Mouse (Mus musculus): ENCODE measurements around the gene Lpcat1.

Lpcat1 gene

GRCm38 (mm10) chr13:73467034-73467420 is at the start of gene Lpcat1:
Gene Lpcat1, plus strand, starts transcription at chr13:73467197.
- in situ Hi-C loops (cut with MseI, MboI), result no loop called here

GRCm38 (mm10) chr13:73417478-73418220 is 49.3 kb upstream of the Lpcat1 start:
- in situ Hi-C loops (cut with MseI, MboI), result no loop called here

DNA sequence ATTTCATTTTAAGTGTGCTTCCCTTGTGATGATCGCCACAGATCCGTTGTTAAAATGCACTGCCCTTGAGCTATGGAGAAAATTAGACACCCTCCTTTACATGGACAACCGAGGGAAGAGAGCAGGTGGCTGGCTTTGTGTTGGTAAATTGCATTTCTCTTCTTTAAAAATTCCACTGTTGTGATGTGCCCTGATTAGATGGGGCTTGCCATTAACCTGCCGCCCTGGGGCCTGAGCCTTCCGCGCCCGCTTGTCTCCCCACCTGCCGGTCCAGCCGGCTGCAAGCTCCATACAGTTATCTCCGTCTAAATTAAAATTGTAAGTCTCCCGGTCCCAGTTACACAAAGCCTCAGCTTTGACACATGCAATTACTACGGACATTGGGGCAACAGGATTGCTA is 48.7 kb upstream of the Lpcat1 start:
- in situ Hi-C loops (cut with MseI, MboI), result no loop called here

GRCm38 (mm10) chr13:73419244-73419643 is 47.8 kb upstream of the Lpcat1 start:
- in situ Hi-C loops (cut with MseI, MboI), result no loop called here

- in situ Hi-C loops (cut with MseI, MboI), result loop anchor here in 1 of 2 experiments (10.0 kb wide), 1 partner anchor 202 kb away; the partner anchor contains the start of gene Tert
Measured at GRCm38 (mm10) chr13:73423043-73423442, 44.0 kb upstream of the Lpcat1 start.

DNA sequence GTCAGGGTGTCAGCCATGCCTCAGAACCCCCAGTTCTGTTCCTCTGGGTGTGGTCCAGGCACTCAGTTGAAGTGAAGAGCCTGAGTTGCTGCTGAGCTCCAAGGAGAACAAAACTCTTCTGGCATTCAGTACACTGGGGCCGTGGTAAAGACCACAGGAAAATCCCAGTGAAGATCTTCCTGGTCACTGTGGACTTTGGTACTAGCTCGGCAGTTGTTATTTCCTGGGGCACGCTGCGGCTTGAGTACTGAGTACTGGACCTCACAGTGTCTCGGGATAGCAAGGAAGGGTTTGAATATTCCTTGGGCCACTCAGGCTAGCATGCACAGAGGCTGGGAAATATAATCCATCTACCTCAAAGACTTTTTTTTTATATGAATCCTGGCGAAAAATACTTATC is 42.0 kb upstream of the Lpcat1 start:
- in situ Hi-C loops (cut with MseI, MboI), result loop anchor here (5.0 to 10.0 kb wide), 3 partner anchors 77 to 200 kb away; partner anchors contain the start of gene Tert (in 1 of the 2)

GRCm38 (mm10) chr13:73425839-73426490 is 41.0 kb upstream of the Lpcat1 start:
- in situ Hi-C loops (cut with MseI, MboI), result loop anchor here (5.0 to 10.0 kb wide), 3 partner anchors 76 to 199 kb away; partner anchors contain the start of gene Tert (in 1 of the 2)

DNA sequence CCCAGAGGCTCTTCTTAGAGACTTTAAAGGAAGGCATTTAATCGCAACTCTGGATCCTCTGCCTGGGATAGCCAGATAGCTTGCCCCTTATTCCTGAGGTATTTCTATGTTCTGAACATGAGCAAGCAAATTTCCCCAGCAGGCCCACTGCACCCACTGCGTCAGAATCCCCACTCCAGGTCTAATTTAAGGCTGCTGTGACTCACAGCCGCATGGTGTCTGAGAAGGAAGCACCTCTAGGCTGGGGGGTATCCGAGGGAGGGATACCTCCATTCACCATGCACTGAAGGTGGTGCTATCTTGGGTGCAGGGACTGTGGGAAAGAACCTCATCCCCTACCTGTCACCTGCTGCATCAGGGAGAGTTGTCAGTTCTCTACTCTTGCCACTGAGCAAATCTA is 40.4 kb upstream of the Lpcat1 start:
- in situ Hi-C loops (cut with MseI, MboI), result loop anchor here (5.0 to 10.0 kb wide), 3 partner anchors 76 to 198 kb away; partner anchors contain the start of gene Tert (in 1 of the 2)

DNA sequence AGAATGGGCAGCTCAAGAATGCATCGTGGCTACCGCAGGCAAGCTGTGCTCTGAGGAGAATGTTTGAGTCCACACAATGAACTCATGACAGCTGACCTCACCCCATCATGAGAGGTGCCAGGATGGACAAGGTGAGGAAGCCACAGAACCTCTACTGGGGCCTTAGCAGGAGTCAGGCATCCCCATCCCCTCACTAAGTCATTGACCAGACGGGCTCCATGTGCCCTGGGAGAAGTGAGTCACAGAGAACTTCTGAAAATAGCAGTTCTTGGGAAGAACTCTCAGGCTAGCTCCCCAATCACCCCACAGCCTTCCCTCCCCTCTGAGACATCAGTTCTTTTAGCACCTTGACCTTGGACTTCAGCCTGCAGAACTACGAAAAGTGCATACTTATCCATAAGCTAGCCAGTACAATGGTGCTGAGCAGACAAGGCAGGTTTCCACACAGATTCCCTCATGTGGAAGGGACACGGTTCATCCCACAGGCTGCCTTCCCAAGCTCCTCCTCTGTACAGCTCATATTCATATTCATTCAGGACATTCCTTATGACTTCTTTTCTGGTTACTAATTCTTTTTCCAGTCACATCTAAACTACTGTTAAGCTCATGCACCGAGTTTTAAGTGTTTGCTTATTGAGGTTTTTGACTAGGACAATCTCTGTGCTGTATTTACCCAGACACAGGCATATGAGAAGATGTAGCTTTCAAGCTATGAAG is 37.2 kb upstream of the Lpcat1 start:
- in situ Hi-C loops (cut with MseI, MboI), result loop anchor here (5.0 to 10.0 kb wide), 3 partner anchors 73 to 195 kb away; partner anchors contain the start of gene Tert (in 1 of the 2)

- in situ Hi-C loops (cut with MseI, MboI), result no loop called here
Measured at GRCm38 (mm10) chr13:73432466-73433149, 34.4 kb upstream of the Lpcat1 start.

DNA sequence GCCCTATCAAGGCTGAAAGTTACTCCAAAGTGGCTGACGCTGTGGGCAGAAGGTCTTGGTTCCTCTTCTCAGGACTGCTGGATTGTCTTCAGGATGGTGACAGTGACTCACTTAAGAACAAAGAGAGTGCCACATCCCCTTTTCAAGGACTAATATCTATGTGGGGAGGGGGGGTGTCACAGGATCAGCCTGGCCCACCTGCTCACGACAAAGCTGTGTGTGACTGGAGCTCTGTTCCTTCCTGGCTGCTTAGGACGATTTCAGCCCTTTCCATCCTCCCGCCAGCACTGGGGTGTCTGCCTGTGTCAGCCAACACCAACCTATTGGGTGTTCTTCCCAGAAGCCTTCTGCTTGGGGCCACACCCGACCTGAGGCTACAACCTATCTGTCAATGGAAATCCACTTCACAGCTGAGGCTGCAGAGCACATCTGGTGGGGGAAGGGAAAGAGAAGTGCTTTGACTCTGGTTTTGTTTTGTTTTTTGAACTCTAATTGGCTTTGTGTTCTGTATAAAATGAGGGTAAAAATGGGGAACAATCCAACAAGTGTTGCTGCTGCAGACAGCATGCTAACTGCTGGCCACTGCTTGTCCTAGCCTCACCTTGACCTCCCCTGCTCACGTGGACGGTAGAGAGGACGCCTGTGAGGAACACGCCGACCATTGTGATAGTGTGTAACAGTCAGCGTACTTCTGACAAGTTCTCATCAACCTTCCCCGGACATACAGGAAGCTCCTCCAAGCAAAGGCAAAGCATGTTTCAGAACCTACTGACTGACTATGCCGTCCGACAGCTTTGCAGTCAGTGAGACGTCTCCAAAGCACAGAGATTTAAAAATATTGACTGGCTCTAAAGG is 33.1 kb upstream of the Lpcat1 start:
- in situ Hi-C loops (cut with MseI, MboI), result no loop called here

GRCm38 (mm10) chr13:73434687-73435086 is 32.3 kb upstream of the Lpcat1 start:
- in situ Hi-C loops (cut with MseI, MboI), result no loop called here

DNA sequence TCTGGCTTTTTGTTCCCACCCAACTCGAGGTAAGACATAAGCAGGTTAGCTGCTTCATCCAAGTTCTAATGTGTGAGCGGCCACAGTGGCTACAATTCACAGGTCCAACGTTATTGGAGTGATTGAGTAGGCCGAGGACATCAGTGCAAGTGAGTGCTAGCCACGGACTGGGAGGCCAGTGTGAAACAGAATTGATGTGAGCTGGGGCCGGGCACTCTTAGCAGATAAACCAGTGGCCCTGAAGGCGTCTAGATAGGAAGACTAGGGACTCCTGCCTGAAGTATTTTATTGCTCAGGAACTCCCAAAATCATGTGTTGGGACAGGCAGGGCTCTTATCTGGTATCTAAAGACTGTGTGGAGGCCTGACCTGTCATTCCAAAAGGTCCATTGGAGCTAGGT is 31.3 kb upstream of the Lpcat1 start:
- in situ Hi-C loops (cut with MseI, MboI), result no loop called here

GRCm38 (mm10) chr13:73439057-73439456 is 27.9 kb upstream of the Lpcat1 start:
- in situ Hi-C loops (cut with MseI, MboI), result no loop called here

DNA sequence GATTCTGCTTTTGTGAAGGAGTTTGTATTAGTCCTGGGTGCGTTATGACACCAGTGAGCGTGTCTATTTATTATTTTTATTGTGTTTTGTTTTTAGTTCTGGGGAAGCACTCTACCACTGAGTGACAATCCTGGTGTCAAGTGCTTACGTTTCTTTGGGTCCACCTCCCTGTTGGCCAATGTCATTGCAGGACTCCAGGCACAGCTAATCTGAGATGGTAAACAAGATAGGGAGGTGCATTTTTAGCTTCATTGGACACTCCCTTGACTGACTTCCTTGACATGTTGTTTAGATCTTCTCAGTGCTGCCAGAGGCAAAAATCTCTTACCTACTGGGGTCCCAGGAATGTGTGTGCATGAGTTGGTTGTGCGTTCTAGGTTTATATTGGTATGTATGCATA is 26.0 kb upstream of the Lpcat1 start:
- in situ Hi-C loops (cut with MseI, MboI), result no loop called here

- in situ Hi-C loops (cut with MseI, MboI), result no loop called here
Measured at GRCm38 (mm10) chr13:73441686-73442085, 25.3 kb upstream of the Lpcat1 start.

- in situ Hi-C loops (cut with MseI, MboI), result no loop called here
Measured at GRCm38 (mm10) chr13:73442431-73442830, 24.6 kb upstream of the Lpcat1 start.

- in situ Hi-C loops (cut with MseI, MboI), result no loop called here
Measured at GRCm38 (mm10) chr13:73443093-73443821, 23.7 kb upstream of the Lpcat1 start.

DNA sequence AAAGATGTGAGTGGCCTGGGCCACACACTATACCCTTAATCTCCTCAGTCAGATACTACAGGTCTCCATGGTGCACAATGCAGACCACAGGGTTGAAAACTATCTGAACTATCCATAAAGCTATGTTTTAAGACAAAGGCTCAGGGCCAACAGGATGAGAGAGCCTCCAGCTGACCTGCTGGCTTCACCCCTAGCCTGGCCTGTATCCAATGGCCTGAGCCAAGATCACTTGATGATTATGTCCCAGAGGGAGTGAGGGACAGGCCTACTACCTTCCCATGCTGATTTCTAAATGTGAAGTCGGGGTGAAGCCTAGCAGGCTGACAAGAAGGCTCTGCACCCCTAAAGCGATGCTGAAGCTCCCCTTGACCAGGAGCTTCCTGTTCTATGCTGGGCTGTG is 21.9 kb upstream of the Lpcat1 start:
- in situ Hi-C loops (cut with MseI, MboI), result no loop called here

GRCm38 (mm10) chr13:73446076-73446475 is 20.9 kb upstream of the Lpcat1 start:
- in situ Hi-C loops (cut with MseI, MboI), result no loop called here

Data from mouse trophoblast stem cell (cell line).